In the genomic region with DNA sequence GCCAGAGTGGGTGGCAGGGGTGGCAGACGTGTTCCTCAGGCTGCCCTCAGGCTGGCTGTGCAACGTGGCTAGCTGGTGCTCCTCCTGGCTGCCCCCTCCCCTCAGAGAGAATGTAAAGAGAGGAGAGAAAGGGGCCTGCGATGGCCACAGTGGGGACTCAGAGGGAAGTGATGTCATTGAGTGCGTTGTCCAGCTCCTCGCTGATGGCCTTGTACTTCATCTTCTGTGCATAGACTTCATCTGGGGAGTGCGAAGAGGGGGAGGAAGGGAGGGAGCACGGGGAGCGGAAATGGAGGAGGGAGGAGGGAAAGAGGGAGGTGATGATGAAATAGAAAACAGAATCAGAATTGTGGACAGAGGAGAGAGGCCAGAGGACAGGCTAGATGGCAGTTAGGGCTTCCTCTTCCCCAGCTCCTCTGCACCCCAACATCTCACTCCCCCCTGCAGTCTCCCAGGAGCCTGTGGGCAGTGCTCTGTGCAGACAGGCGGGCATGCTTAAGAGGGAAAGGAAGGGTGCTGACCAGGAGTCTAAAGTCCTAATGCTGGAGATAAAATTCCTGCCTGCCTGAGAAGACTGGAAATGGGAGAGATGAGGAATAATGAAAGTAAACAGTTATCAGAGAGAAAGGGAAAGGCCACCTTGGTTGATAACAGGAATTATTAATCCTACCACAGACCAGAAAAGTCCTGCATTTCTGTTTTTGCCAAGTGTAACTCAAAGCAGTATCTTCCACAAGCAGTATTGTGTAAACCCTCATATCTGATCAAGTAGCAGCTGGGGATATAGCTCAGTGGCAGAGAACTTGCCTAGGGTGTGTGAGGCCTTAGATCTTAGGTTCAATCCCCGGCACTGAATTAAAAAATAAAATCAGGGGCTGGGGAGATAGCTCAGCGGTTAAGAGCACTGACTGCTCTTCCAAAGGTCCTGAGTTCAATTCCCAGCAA, we compare ENCODE assay signal across 31 mouse cellular contexts. TPM values are rescaled to one million over a fixed set of nuclear protein-coding genes. Genes with fewer than 3 reads are reported as not detected.
DNase-seq lines count a peak whose midpoint lies in the region; ATAC-seq and TF ChIP-seq lines count a peak whose summit lies in the region.
"Had no signal": no experiment of that assay in that cellular context is flagged by ENCODE, and none has a peak within 500 bp of the region (broad histone marks: within the 10 kb centered on the region; RNA-seq: fewer than 3 reads in every experiment).

No protein-coding gene starts in this region.

- no peak overlapping the region for H3K27ac ChIP-seq in heart, embryonic 14.5 days (replicated peaks in 1 of 2; ENCODE audit: control insufficient read depth in 1 of 2, insufficient read depth in 1 of 2, low read depth in 2 of 2, low read length in 2 of 2)
- no peak overlapping the region for H3K27ac ChIP-seq in heart, embryonic 11.5 days (ENCODE audit: low read depth, low read length)
- H3K27ac ChIP-seq in stomach, postnatal 0 days (replicated peaks): no peak overlapping the region; the same call in 1 of the 2 replicates
- H3K27ac ChIP-seq in kidney, adult 2 months (ENCODE audit: insufficient read depth, low read depth, low read length): no peak overlapping the region
- H3K27ac ChIP-seq: embryonic facial prominence, embryonic 12.5 days; forebrain, embryonic 12.5 days; heart, embryonic 15.5 days; left cerebral cortex, adult 2 months; liver, embryonic 15.5 days; lung, embryonic 15.5 days had no signal

- no peak for TF ChIP-seq CTCF in stomach, postnatal 0 days (IDR thresholded peaks at IDR 0.05; ENCODE audit: low read depth)
- no peak for TF ChIP-seq CTCF in kidney, adult 2 months (conservative IDR thresholded peaks at IDR 0.05; ENCODE audit: insufficient read depth, insufficient read length, low read depth, low read length)

- H3K9ac ChIP-seq in heart, embryonic 14.5 days (ENCODE audit: low read length): peak overlapping the region; percentile 2; the same call in 1 of the 2 replicates
- H3K9ac ChIP-seq in heart, embryonic 11.5 days (ENCODE audit: low read depth, low read length): no peak overlapping the region
- H3K9ac ChIP-seq in stomach, postnatal 0 days (ENCODE audit: low read length): no peak overlapping the region; the same call in 1 of the 2 replicates
- H3K9ac ChIP-seq: embryonic facial prominence, embryonic 12.5 days; forebrain, embryonic 12.5 days; heart, embryonic 15.5 days; liver, embryonic 15.5 days; lung, embryonic 15.5 days had no signal

- peaks cover 14 to 46% of the 10 kb centered on the region in 2 experiments for H3K4me1 ChIP-seq in heart, embryonic 14.5 days (ENCODE audit: control insufficient read depth in 2 of 2, insufficient read depth in 2 of 2, low read length in 2 of 2)
- H3K4me1 ChIP-seq in heart, embryonic 11.5 days (ENCODE audit: control insufficient read depth, insufficient read depth, low read length): peaks cover 44% of the 10 kb centered on the region
- H3K4me1 ChIP-seq in stomach, postnatal 0 days (replicated peaks; ENCODE audit: control insufficient read depth, insufficient read depth): peaks cover 2% of the 10 kb centered on the region; the same call in 1 of the 2 replicates
- no peaks in the 10 kb centered on the region; the same call in 1 of the 2 replicates for H3K4me1 ChIP-seq in kidney, adult 2 months (ENCODE audit: control insufficient read depth, insufficient read depth, low read length)

- 62% methylated on average over 11 of the region's 11 CpGs for WGBS in heart, embryonic 14.5 days
- 62% methylated on average over 11 of the region's 11 CpGs for WGBS in heart, embryonic 11.5 days (ENCODE audit: insufficient replicate concordance)
- WGBS in stomach, postnatal 0 days: 55% methylated on average over 11 of the region's 11 CpGs
- 67% methylated on average over 11 of the region's 11 CpGs for WGBS in kidney, adult 2 months

- H3K9me3 ChIP-seq in heart, embryonic 14.5 days (ENCODE audit: control insufficient read depth, low read length): no peaks in the 10 kb centered on the region
- no peaks in the 10 kb centered on the region for H3K9me3 ChIP-seq in heart, embryonic 11.5 days (replicated peaks; ENCODE audit: control insufficient read depth, low read length)
- no peaks in the 10 kb centered on the region for H3K9me3 ChIP-seq in stomach, postnatal 0 days (ENCODE audit: control insufficient read depth, low read length)
- H3K9me3 ChIP-seq: embryonic facial prominence, embryonic 12.5 days; forebrain, embryonic 12.5 days; heart, embryonic 15.5 days; liver, embryonic 15.5 days; lung, embryonic 15.5 days had no signal

- H3K4me2 ChIP-seq in heart, embryonic 14.5 days (ENCODE audit: low read length): no peak overlapping the region
- H3K4me2 ChIP-seq in heart, embryonic 11.5 days: no peak overlapping the region
- H3K4me2 ChIP-seq in stomach, postnatal 0 days (replicated peaks; ENCODE audit: low read depth): no peak overlapping the region
- H3K4me2 ChIP-seq: embryonic facial prominence, embryonic 12.5 days; forebrain, embryonic 12.5 days; heart, embryonic 15.5 days; liver, embryonic 15.5 days; lung, embryonic 15.5 days; midbrain, embryonic 11.5 days had no signal

- H3K27me3 ChIP-seq in heart, embryonic 14.5 days (ENCODE audit: control insufficient read depth, insufficient read depth, low read length): no peaks in the 10 kb centered on the region
- H3K27me3 ChIP-seq in heart, embryonic 11.5 days (ENCODE audit: control insufficient read depth, insufficient read depth, low read length): no peaks in the 10 kb centered on the region
- no peaks in the 10 kb centered on the region for H3K27me3 ChIP-seq in stomach, postnatal 0 days (ENCODE audit: control insufficient read depth, insufficient read depth, low read length)
- no peaks in the 10 kb centered on the region for H3K27me3 ChIP-seq in kidney, adult 2 months (replicated peaks; ENCODE audit: control insufficient read depth, insufficient read depth, low read length)
- H3K27me3 ChIP-seq: heart, embryonic 15.5 days had no signal

- no peak overlapping the region for H3K4me3 ChIP-seq in heart, embryonic 14.5 days (ENCODE audit: control insufficient read depth in 1 of 2, insufficient read depth in 1 of 2, low read depth in 1 of 2, low read length in 2 of 2)
- H3K4me3 ChIP-seq in heart, embryonic 11.5 days (ENCODE audit: low read depth, low read length): no peak overlapping the region
- H3K4me3 ChIP-seq in stomach, postnatal 0 days (ENCODE audit: low read depth, low read length): no peak overlapping the region
- no peak overlapping the region for H3K4me3 ChIP-seq in kidney, adult 2 months (ENCODE audit: insufficient read depth, low read depth, low read length)
- H3K4me3 ChIP-seq: embryonic facial prominence, embryonic 12.5 days; forebrain, embryonic 12.5 days; heart, embryonic 15.5 days; left cerebral cortex, adult 2 months; liver, embryonic 15.5 days; lung, embryonic 15.5 days had no signal

- DNase-seq in stomach, postnatal 0 days (ENCODE audit: low spot score): no peak
- no peak for DNase-seq in kidney, adult 2 months
- no peak for DNase-seq in layer of hippocampus, postnatal 10 days (ENCODE audit: low spot score in 2 of 2)
- DNase-seq: adrenal gland, postnatal 25 days; cerebellum, postnatal 14 days; heart, adult 11 months; kidney, adult 11 months; layer of hippocampus, adult 9-11 months; left cerebral cortex, postnatal 4 days; liver; lung, postnatal 36 days; right cerebral cortex, postnatal 25 days; thymus, postnatal 25 days had no signal

- no peak for ATAC-seq in heart, embryonic 14.5 days (ENCODE audit: insufficient number of reproducible peaks, insufficient read depth, low FRiP score, low read depth)
- ATAC-seq in heart, embryonic 11.5 days (replicated peaks; ENCODE audit: insufficient number of reproducible peaks, low FRiP score, low TSS enrichment): no peak
- ATAC-seq in granulocyte monocyte progenitor cell, adult 5-6 weeks (replicated peaks; ENCODE audit: poor library complexity, severe bottlenecking): peak; percentile 63
- peak; percentile 36 for ATAC-seq in megakaryocyte, adult 5-6 weeks (ENCODE audit: poor library complexity, severe bottlenecking)
- 0 out of 2 replicates have a peak, but pooled peaks have one; percentile 21 for ATAC-seq in stomach, postnatal 0 days (ENCODE audit: low FRiP score, low TSS enrichment)
- ATAC-seq: activated CD4-positive, CD25-positive, alpha-beta regulatory T cell, adult 4 months; hindbrain, embryonic 16.5 days had no signal

- H3K36me3 ChIP-seq in heart, embryonic 14.5 days (ENCODE audit: control insufficient read depth, insufficient read depth, low read length): peaks cover 52% of the 10 kb centered on the region
- peaks cover 4% of the 10 kb centered on the region; the same call in 1 of the 2 replicates for H3K36me3 ChIP-seq in heart, embryonic 11.5 days (ENCODE audit: control insufficient read depth, insufficient read depth, low read length)
- peaks cover 12% of the 10 kb centered on the region; the same call in 1 of the 2 replicates for H3K36me3 ChIP-seq in stomach, postnatal 0 days (ENCODE audit: control insufficient read depth, insufficient read depth, low read length)
- H3K36me3 ChIP-seq in kidney, adult 2 months (ENCODE audit: control insufficient read depth, insufficient read depth, low read length): no peaks in the 10 kb centered on the region
- H3K36me3 ChIP-seq: forebrain, embryonic 12.5 days; liver, embryonic 15.5 days had no signal

- TF ChIP-seq POLR2A in kidney, adult 2 months (IDR thresholded peaks at IDR 0.05; ENCODE audit: low read depth, low read length): no peak

- no peak for TF ChIP-seq EP300 in stomach, postnatal 0 days (optimal IDR thresholded peaks at IDR 0.05)

RNA-seq across cellular contexts. Expression of a gene that starts 7.5 kb away (rescaled TPM):
- polyA plus RNA-seq in heart, embryonic 14.5 days (2014; fragmentation: Nextera tagmentation; extraction: Ambion mirVana): 142 and 159 TPM in 2 replicates
- polyA plus RNA-seq in heart, embryonic 11.5 days (2014; fragmentation: Nextera tagmentation; extraction: Ambion mirVana): 155 and 162 TPM in 2 replicates
- total RNA-seq in granulocyte monocyte progenitor cell, adult 5-6 weeks (2014; fragmentation: Nextera tagmentation): 1.6 and 3.8 TPM in 2 replicates
- total RNA-seq in granulocyte monocyte progenitor cell, adult 5-6 weeks (2017): 2.5 and 5.2 TPM in 2 replicates
- 0.11 TPM in 1 of 2 replicates, not detected in the other for total RNA-seq in megakaryocyte, adult 5-6 weeks (2015)
- total RNA-seq in megakaryocyte, adult 5-6 weeks (2017): 0.11 and 0.33 TPM in 2 replicates
- polyA plus RNA-seq in stomach, postnatal 0 days (2015; fragmentation: Nextera tagmentation; extraction: Ambion mirVana): 2,018 and 2,237 TPM in 2 replicates
- 10.8 and 51.9 TPM in 2 replicates for polyA plus RNA-seq in kidney, adult 2 months (2012; rRNA removed)
- 1 to 10 TPM; 5.0 to 7.4 TPM for total RNA-seq in layer of hippocampus, postnatal 10 days (2021)
- polyA plus RNA-seq: activated CD4-positive, CD25-positive, alpha-beta regulatory T cell, adult 4 months had no signal

RNA-seq across cellular contexts. Expression of a gene that starts 9.3 kb away (rescaled TPM):
- 2.1 and 2.4 TPM in 2 replicates for polyA plus RNA-seq in heart, embryonic 14.5 days (2014; fragmentation: Nextera tagmentation; extraction: Ambion mirVana)
- 1.7 and 3.2 TPM in 2 replicates for polyA plus RNA-seq in heart, embryonic 11.5 days (2014; fragmentation: Nextera tagmentation; extraction: Ambion mirVana)
- 11.6 and 16.9 TPM in 2 replicates for total RNA-seq in granulocyte monocyte progenitor cell, adult 5-6 weeks (2014; fragmentation: Nextera tagmentation)
- total RNA-seq in granulocyte monocyte progenitor cell, adult 5-6 weeks (2017): 4.1 and 7.6 TPM in 2 replicates
- total RNA-seq in megakaryocyte, adult 5-6 weeks (2015): 3.0 and 3.5 TPM in 2 replicates
- 0.41 and 1.1 TPM in 2 replicates for total RNA-seq in megakaryocyte, adult 5-6 weeks (2017)
- polyA plus RNA-seq in stomach, postnatal 0 days (2015; fragmentation: Nextera tagmentation; extraction: Ambion mirVana): 2.6 and 3.1 TPM in 2 replicates
- 4.9 and 5.8 TPM in 2 replicates for polyA plus RNA-seq in kidney, adult 2 months (2012; rRNA removed)
- total RNA-seq in layer of hippocampus, postnatal 10 days (2021): 1 to 10 TPM in 1 of 2 experiments, under 1 TPM in 1; 0.54 to 1.7 TPM
- total RNA-seq: left cerebral cortex, adult 2 months; neutrophil, adult 5-6 weeks had no signal

RNA-seq across cellular contexts. Expression of a gene that starts 16.5 kb away (rescaled TPM):
- 28.7 and 31.0 TPM in 2 replicates for polyA plus RNA-seq in heart, embryonic 14.5 days (2014; fragmentation: Nextera tagmentation; extraction: Ambion mirVana)
- 34.2 and 35.7 TPM in 2 replicates for polyA plus RNA-seq in heart, embryonic 11.5 days (2014; fragmentation: Nextera tagmentation; extraction: Ambion mirVana)
- total RNA-seq in granulocyte monocyte progenitor cell, adult 5-6 weeks (2014; fragmentation: Nextera tagmentation): 52.0 and 55.5 TPM in 2 replicates
- total RNA-seq in granulocyte monocyte progenitor cell, adult 5-6 weeks (2017): 63.7 and 81.2 TPM in 2 replicates
- total RNA-seq in megakaryocyte, adult 5-6 weeks (2015): 54.6 and 60.0 TPM in 2 replicates
- total RNA-seq in megakaryocyte, adult 5-6 weeks (2017): 52.3 and 54.1 TPM in 2 replicates
- 10.7 and 11.8 TPM in 2 replicates for polyA plus RNA-seq in stomach, postnatal 0 days (2015; fragmentation: Nextera tagmentation; extraction: Ambion mirVana)
- 17.3 and 26.6 TPM in 2 replicates for polyA plus RNA-seq in kidney, adult 2 months (2012; rRNA removed)
- total RNA-seq in layer of hippocampus, postnatal 10 days (2021): 1 to 10 TPM; 1.2 to 1.8 TPM
- total RNA-seq: gastrocnemius, adult 8-10 months had no signal

RNA-seq across cellular contexts. Expression of a gene that starts 23.3 kb away (rescaled TPM):
- 76.5 and 85.8 TPM in 2 replicates for polyA plus RNA-seq in heart, embryonic 14.5 days (2014; fragmentation: Nextera tagmentation; extraction: Ambion mirVana)
- polyA plus RNA-seq in heart, embryonic 11.5 days (2014; fragmentation: Nextera tagmentation; extraction: Ambion mirVana): 73.6 and 75.8 TPM in 2 replicates
- total RNA-seq in granulocyte monocyte progenitor cell, adult 5-6 weeks (2014; fragmentation: Nextera tagmentation): 28.2 and 44.7 TPM in 2 replicates
- 48.0 and 56.1 TPM in 2 replicates for total RNA-seq in granulocyte monocyte progenitor cell, adult 5-6 weeks (2017)
- total RNA-seq in megakaryocyte, adult 5-6 weeks (2015): 16.7 and 17.5 TPM in 2 replicates
- total RNA-seq in megakaryocyte, adult 5-6 weeks (2017): 23.6 and 32.6 TPM in 2 replicates
- 118 and 120 TPM in 2 replicates for polyA plus RNA-seq in stomach, postnatal 0 days (2015; fragmentation: Nextera tagmentation; extraction: Ambion mirVana)
- 529 and 664 TPM in 2 replicates for polyA plus RNA-seq in kidney, adult 2 months (2012; rRNA removed)
- total RNA-seq in layer of hippocampus, postnatal 10 days (2021): 10 to 100 TPM; 30.2 to 35.7 TPM

RNA-seq across cellular contexts. Expression of a gene that starts 32.5 kb away (rescaled TPM):
- polyA plus RNA-seq in heart, embryonic 14.5 days (2014; fragmentation: Nextera tagmentation; extraction: Ambion mirVana): not detected in 2 replicates
- not detected in 2 replicates for polyA plus RNA-seq in heart, embryonic 11.5 days (2014; fragmentation: Nextera tagmentation; extraction: Ambion mirVana)
- total RNA-seq in granulocyte monocyte progenitor cell, adult 5-6 weeks (2014; fragmentation: Nextera tagmentation): not detected in 2 replicates
- total RNA-seq in granulocyte monocyte progenitor cell, adult 5-6 weeks (2017): not detected in 2 replicates
- total RNA-seq in megakaryocyte, adult 5-6 weeks (2015): not detected in 2 replicates
- total RNA-seq in megakaryocyte, adult 5-6 weeks (2017): 0.77 TPM in 1 of 2 replicates, not detected in the other
- not detected in 2 replicates for polyA plus RNA-seq in stomach, postnatal 0 days (2015; fragmentation: Nextera tagmentation; extraction: Ambion mirVana)
- polyA plus RNA-seq in kidney, adult 2 months (2012; rRNA removed): 0.23 and 1.4 TPM in 2 replicates
- total RNA-seq in layer of hippocampus, postnatal 10 days (2021): not detected
- total RNA-seq: gastrocnemius, adult 8-10 months; hematopoietic stem cell, adult 5-6 weeks; left cerebral cortex, adult 2 months; left cerebral cortex, postnatal 4 days had no signal
- polyA plus RNA-seq: C2C12; embryonic facial prominence, embryonic 12.5 days; forebrain, embryonic 12.5 days; hindbrain, embryonic 16.5 days; kidney, embryonic 16.5 days; midbrain, embryonic 11.5 days had no signal

Comparison
In these comparisons a context has a peak if more than half of its experiments do, and no peak if none do; other contexts are left out.
1. ATAC-seq: peak in granulocyte monocyte progenitor cell, adult 5-6 weeks (single experiment), megakaryocyte, adult 5-6 weeks (single experiment) and stomach, postnatal 0 days (single experiment); none in heart, embryonic 14.5 days (single experiment) and heart, embryonic 11.5 days (single experiment).
2. RNA of a gene that starts 7.5 kb away (polyA plus RNA-seq): 2,018 to 2,237 TPM in stomach, postnatal 0 days; 155 to 162 TPM in heart, embryonic 11.5 days, 142 to 159 TPM in heart, embryonic 14.5 days and 10.8 to 51.9 TPM in kidney, adult 2 months; every median in the first group is over 10 times any median in the second.